Mouse (Mus musculus) heart, postnatal 0 days (tissue): ENCODE measurements around the gene Mrpl24.

Experiments used
- CTCF ChIP-seq: IDR thresholded peaks from 2 replicates; pipeline ENCODE4 v1.5.1; 2016; ENCODE audit warnings: antibody characterized with exemption, control low read depth, low read depth
- EP300 ChIP-seq: IDR thresholded peaks from 2 replicates; pipeline ENCODE4 v1.6.1; 2016; ENCODE audit warnings: antibody characterized with exemption, low read depth

DNA sequence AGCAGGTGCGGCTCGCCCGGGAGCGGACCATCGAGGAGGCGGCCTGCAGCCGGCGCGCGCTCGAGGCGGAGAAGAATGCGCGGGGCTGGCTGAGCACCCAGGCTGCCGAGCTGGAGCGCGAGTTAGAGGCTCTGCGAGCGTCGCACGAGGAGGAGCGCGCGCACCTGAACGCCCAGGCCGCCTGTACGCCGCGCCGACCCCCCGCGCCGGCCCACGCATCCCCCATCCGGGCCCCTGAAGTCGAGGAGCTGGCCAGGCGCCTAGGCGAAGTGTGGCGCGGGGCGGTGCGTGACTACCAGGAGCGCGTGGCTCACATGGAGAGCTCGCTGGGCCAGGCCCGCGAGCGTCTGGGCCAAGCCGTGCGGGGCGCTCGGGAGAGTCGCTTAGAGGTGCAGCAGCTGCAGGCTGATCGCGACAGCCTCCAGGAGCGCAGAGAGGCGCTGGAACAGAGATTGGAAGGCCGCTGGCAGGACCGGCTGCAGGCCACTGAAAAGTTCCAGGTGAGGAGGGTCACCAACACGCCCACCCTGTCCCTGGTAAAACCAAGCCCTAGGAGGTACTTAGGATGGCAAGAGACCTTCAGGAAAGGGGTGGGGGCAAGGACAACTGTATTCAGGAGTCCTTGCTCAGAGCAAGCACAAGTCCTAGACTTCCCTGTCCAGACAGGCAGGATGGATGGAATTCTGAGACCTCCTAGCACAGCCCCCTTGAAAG, 52.3 kb downstream of the Mrpl24 start:
- TF ChIP-seq CTCF (no peak), EP300 (no peak)
